Mouse (Mus musculus): ENCODE results near the gene Chit1. TPM values are rescaled to one million over a fixed set of nuclear protein-coding genes. Genes with fewer than 3 reads are reported as not detected.

Chit1 gene
- polyA plus RNA-seq, 1 experiment, result not detected

DNA sequence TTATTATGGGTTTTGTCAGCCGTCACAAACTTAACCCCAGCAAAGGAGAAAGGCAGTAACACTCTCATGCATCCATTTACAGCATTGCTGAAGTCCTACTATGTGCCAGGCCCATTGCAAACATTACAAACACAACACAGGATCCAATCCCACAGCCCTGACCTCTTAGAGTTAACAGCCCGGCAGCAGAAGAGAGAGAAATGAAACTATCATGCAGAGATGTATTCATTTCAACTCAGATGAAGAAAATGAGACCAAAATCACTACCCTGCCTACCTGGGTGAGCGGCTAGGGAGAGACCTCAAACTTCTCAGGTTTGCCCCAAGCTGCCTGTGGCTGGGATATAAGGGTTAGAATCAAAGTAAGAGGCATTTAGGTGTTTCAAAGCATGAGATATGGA is 44.5 kb upstream of the Chit1 start:
- no peak for DNase-seq
- H3K4me3 ChIP-seq (ENCODE audit: insufficient read depth, low read depth, low read length), result no peak overlapping the region
- 62% methylated on average over 3 of the region's 3 CpGs for WGBS
- no peaks in the 10 kb centered on the region for H3K36me3 ChIP-seq (ENCODE audit: control insufficient read depth, insufficient read depth, low read length)
- peaks cover 25% of the 10 kb centered on the region for H3K4me1 ChIP-seq (ENCODE audit: control insufficient read depth, insufficient read depth, low read length)
- 0 out of 2 replicates have a peak overlapping the region, but pooled peaks have one; percentile 12 for H3K27ac ChIP-seq (ENCODE audit: insufficient read depth, low read depth, low read length)
- TF ChIP-seq POLR2A (IDR thresholded peaks at IDR 0.05; ENCODE audit: low read depth, low read length), result no peak
- no peak for TF ChIP-seq CTCF (conservative IDR thresholded peaks at IDR 0.05; ENCODE audit: insufficient read depth, insufficient read length, low read depth, low read length)
- H3K27me3 ChIP-seq (replicated peaks; ENCODE audit: control insufficient read depth, insufficient read depth, low read length), result no peaks in the 10 kb centered on the region

DNA sequence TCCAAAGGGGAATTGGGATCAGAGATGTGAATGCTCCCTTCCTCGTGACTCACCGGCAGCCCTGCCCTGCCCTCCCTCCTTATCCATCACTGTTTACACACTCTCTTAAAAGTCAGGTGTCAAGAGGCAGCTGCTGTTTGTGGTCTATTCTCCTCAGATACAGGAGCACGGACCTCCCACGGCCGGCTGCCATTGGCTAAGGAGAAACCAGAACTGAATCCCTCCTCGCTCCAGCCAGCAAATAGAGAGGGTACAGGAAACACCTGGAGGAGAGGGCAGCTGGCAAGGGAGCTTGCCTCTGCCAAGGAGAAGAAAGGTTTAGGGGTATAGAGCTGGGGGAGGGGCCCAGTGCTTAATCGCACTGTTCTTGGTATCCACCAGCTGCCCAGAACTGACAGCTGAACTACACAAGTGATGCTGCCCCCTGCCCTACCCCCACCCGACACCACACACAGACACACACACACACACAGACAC is 43.9 kb upstream of the Chit1 start:
- no peak overlapping the region for H3K27ac ChIP-seq (ENCODE audit: insufficient read depth, low read depth, low read length)
- no peak overlapping the region for H3K4me3 ChIP-seq (ENCODE audit: insufficient read depth, low read depth, low read length)
- TF ChIP-seq POLR2A (IDR thresholded peaks at IDR 0.05; ENCODE audit: low read depth, low read length) (no peak), CTCF (conservative IDR thresholded peaks at IDR 0.05; ENCODE audit: insufficient read depth, insufficient read length, low read depth, low read length) (no peak)
- peak; percentile 66 for DNase-seq
- peaks cover 25% of the 10 kb centered on the region for H3K4me1 ChIP-seq (ENCODE audit: control insufficient read depth, insufficient read depth, low read length)
- H3K36me3 ChIP-seq (ENCODE audit: control insufficient read depth, insufficient read depth, low read length), result no peaks in the 10 kb centered on the region
- 24% methylated on average over 8 of the region's 8 CpGs for WGBS
- no peaks in the 10 kb centered on the region for H3K27me3 ChIP-seq (replicated peaks; ENCODE audit: control insufficient read depth, insufficient read depth, low read length)

DNA sequence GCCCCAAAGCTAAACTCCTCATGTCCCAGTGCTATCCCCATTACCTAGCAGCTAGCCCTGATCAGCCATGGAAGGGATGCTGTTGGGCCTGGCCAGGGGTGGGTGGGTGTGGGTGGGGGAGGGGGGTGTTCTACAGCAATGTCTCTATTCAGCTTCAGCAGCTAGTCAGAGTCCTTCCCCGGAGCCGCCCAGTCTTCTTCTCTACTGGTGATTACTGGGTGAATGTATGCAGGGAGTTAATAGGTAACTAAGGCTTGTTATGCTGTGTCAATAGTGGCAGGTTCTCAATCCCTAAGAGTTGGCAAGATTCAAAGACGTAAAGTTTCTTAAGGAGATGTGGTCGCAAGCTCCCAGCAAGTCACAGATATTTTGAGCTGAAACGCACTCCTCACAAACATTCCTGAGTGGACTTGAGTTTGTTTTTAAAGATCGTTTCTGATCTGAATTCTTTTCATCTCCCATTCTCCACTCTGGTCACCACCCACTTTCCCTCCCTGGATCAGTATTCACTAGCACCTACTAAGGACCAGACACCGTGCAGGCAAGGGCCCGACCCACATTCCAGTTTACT is 40.9 kb upstream of the Chit1 start:
- H3K27ac ChIP-seq (ENCODE audit: insufficient read depth, low read depth, low read length), result peak overlapping the region; percentile 68; the same call in 1 of the 2 replicates
- H3K4me3 ChIP-seq (ENCODE audit: insufficient read depth, low read depth, low read length), result no peak overlapping the region
- H3K36me3 ChIP-seq (ENCODE audit: control insufficient read depth, insufficient read depth, low read length), result no peaks in the 10 kb centered on the region
- peaks cover 29% of the 10 kb centered on the region for H3K4me1 ChIP-seq (ENCODE audit: control insufficient read depth, insufficient read depth, low read length)
- DNase-seq, result no peak
- WGBS, result 40% methylated on average over 8 of the region's 8 CpGs
- TF ChIP-seq POLR2A (IDR thresholded peaks at IDR 0.05; ENCODE audit: low read depth, low read length), result no peak
- TF ChIP-seq CTCF (conservative IDR thresholded peaks at IDR 0.05; ENCODE audit: insufficient read depth, insufficient read length, low read depth, low read length), result no peak
- H3K27me3 ChIP-seq (replicated peaks; ENCODE audit: control insufficient read depth, insufficient read depth, low read length), result no peaks in the 10 kb centered on the region

DNA sequence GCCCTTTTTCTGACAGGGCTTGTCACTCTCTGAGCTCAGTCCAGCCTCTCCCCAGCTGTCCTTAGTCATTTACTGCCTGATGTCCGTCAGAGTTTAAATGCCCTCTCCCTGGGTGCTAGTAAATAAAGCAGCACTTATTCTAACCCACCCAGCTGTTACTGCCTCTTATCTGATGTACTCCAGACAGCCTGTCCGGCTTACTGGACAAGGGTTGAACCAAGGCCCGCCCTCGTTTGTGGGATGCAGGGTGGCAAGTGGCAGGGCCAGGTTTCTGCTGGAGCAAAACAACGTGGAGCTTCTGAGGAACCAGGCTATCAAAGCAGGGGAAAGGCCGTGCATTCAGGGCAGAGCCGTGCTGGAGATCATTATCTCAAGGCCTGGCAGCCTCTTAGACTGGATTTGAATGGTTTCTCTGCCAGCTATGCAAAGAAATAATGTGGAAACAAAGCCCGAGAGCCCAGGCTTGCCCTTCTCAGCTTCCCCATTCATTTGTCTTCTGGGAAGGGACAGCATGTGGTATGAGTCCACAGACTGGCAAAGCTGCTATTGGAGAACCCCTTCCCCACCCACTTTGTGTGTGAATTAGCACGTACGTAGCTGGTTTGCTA is 39.5 kb upstream of the Chit1 start:
- TF ChIP-seq POLR2A (IDR thresholded peaks at IDR 0.05; ENCODE audit: low read depth, low read length) (no peak), CTCF (conservative IDR thresholded peaks at IDR 0.05; ENCODE audit: insufficient read depth, insufficient read length, low read depth, low read length) (no peak)
- no peaks in the 10 kb centered on the region for H3K36me3 ChIP-seq (ENCODE audit: control insufficient read depth, insufficient read depth, low read length)
- WGBS, result 54% methylated on average over 10 of the region's 10 CpGs
- H3K27me3 ChIP-seq (replicated peaks; ENCODE audit: control insufficient read depth, insufficient read depth, low read length), result no peaks in the 10 kb centered on the region
- peak; percentile 64 for DNase-seq
- H3K27ac ChIP-seq (ENCODE audit: insufficient read depth, low read depth, low read length), result peak overlapping the region; percentile 68
- no peak overlapping the region for H3K4me3 ChIP-seq (ENCODE audit: insufficient read depth, low read depth, low read length)
- peaks cover 29% of the 10 kb centered on the region for H3K4me1 ChIP-seq (ENCODE audit: control insufficient read depth, insufficient read depth, low read length)

DNA sequence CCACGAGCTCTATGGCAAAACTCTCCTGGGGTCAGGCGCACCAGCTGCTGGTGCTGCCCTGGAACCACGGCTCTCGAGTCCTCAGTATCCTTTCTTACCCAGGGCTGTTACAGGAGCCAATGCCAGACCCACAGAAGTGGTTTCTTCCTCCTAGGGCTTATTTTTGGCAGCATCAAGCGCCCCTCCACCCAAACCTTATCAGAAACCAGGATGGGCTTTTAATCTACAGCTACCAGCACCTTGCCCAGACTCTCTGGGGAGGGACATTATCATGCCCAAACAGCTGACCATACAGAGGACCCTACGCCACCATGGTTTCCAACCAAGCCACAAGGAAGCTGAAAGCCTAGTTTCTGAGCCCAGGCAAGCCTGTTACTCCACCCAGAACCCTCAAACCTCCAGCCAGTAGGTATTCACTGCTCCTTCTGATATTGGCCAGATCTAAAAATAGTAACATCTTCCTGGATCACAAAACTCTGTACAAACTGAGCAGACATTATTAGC is 37.9 kb upstream of the Chit1 start:
- H3K4me1 ChIP-seq (ENCODE audit: control insufficient read depth, insufficient read depth, low read length), result peaks cover 29% of the 10 kb centered on the region
- peaks cover 2% of the 10 kb centered on the region; the same call in 1 of the 2 replicates for H3K36me3 ChIP-seq (ENCODE audit: control insufficient read depth, insufficient read depth, low read length)
- 88% methylated on average over 6 of the region's 6 CpGs for WGBS
- no peaks in the 10 kb centered on the region for H3K27me3 ChIP-seq (replicated peaks; ENCODE audit: control insufficient read depth, insufficient read depth, low read length)
- peak overlapping the region; percentile 37 for H3K27ac ChIP-seq (ENCODE audit: insufficient read depth, low read depth, low read length)
- TF ChIP-seq CTCF (conservative IDR thresholded peaks at IDR 0.05; ENCODE audit: insufficient read depth, insufficient read length, low read depth, low read length), result no peak
- TF ChIP-seq POLR2A (IDR thresholded peaks at IDR 0.05; ENCODE audit: low read depth, low read length), result no peak
- H3K4me3 ChIP-seq (ENCODE audit: insufficient read depth, low read depth, low read length), result no peak overlapping the region
- no peak for DNase-seq

DNA sequence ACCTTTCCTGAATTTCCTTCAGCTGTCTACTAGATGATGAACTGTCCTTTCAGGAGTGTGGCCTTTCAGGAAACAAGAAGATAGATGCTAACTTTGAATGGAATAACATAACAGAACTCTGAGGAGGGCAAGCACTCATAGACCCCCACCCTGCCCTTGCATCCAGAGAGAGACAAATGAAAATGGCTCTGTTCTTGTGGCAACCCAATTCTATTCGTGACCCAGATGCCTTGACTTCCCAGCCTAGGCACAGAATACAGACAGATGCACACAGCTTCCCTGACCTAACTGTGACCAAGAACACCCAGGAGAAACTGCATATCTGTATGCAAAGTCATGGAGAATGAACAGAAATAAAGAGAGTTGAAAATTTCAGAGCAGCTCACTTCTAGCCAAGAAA is 37.4 kb upstream of the Chit1 start:
- 51% methylated on average over 1 of the region's 1 CpGs for WGBS
- Histone ChIP-seq H3K27ac (ENCODE audit: insufficient read depth, low read depth, low read length) (no peak overlapping the region), H3K4me3 (ENCODE audit: insufficient read depth, low read depth, low read length) (no peak overlapping the region), H3K27me3 (replicated peaks; ENCODE audit: control insufficient read depth, insufficient read depth, low read length) (no peaks in the 10 kb centered on the region), H3K4me1 (ENCODE audit: control insufficient read depth, insufficient read depth, low read length) (peaks cover 29% of the 10 kb centered on the region), H3K36me3 (ENCODE audit: control insufficient read depth, insufficient read depth, low read length) (peaks cover 2% of the 10 kb centered on the region; the same call in 1 of the 2 replicates)
- no peak for TF ChIP-seq POLR2A (IDR thresholded peaks at IDR 0.05; ENCODE audit: low read depth, low read length)
- TF ChIP-seq CTCF (conservative IDR thresholded peaks at IDR 0.05; ENCODE audit: insufficient read depth, insufficient read length, low read depth, low read length), result no peak
- DNase-seq, result no peak

DNA sequence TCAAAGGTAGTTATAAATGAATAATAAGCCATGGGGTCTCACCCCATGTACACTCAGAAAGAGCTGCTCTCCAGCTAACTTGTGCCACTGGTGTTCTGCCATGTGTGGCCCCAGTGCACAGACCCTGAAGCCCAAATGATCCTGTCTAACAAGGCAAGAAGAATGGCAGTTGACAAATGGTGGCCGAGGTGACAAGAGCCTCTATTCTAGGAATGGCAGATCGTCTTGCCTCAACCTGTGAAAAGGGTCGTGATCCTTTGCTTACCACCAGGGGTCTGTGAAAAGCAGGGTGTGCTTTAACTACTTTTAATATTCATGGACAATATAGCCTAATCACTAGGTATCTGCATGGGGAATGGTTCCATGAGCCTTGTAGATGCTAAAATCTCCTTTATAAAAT is 36.9 kb upstream of the Chit1 start:
- TF ChIP-seq POLR2A (IDR thresholded peaks at IDR 0.05; ENCODE audit: low read depth, low read length) (no peak), CTCF (conservative IDR thresholded peaks at IDR 0.05; ENCODE audit: insufficient read depth, insufficient read length, low read depth, low read length) (no peak)
- 59% methylated on average over 3 of the region's 3 CpGs for WGBS
- no peaks in the 10 kb centered on the region for H3K27me3 ChIP-seq (replicated peaks; ENCODE audit: control insufficient read depth, insufficient read depth, low read length)

More for the DNA sequence above, 36.9 kb upstream of the Chit1 start:
- Histone ChIP-seq H3K4me1 (ENCODE audit: control insufficient read depth, insufficient read depth, low read length) (peaks cover 29% of the 10 kb centered on the region), H3K4me3 (ENCODE audit: insufficient read depth, low read depth, low read length) (no peak overlapping the region), H3K27ac (ENCODE audit: insufficient read depth, low read depth, low read length) (no peak overlapping the region), H3K36me3 (ENCODE audit: control insufficient read depth, insufficient read depth, low read length) (peaks cover 2% of the 10 kb centered on the region; the same call in 1 of the 2 replicates)
- DNase-seq, result no peak

All from kidney, adult 2 months (tissue).